Mouse (Mus musculus): Measurements from ENCODE around the gene Arhgef5.
A peak's percentile ranks its signal among the peaks of the same experiment; 100 is the strongest.

Gene Arhgef5

GRCm38 (mm10) chr6:43335619-43336234, 70.3 kb downstream of the Arhgef5 start:
- peak; percentile 45 for DNase-seq

GRCm38 (mm10) chr6:43337491-43337961, 72.1 kb downstream of the Arhgef5 start:
- DNase-seq = peak; percentile 98

- DNase-seq = no peak
Observed at GRCm38 (mm10) chr6:43338804-43339203, 73.4 kb downstream of the Arhgef5 start.
